Mouse (Mus musculus): Measurements from ENCODE around the gene Barhl2.

The Barhl2 gene

DNA sequence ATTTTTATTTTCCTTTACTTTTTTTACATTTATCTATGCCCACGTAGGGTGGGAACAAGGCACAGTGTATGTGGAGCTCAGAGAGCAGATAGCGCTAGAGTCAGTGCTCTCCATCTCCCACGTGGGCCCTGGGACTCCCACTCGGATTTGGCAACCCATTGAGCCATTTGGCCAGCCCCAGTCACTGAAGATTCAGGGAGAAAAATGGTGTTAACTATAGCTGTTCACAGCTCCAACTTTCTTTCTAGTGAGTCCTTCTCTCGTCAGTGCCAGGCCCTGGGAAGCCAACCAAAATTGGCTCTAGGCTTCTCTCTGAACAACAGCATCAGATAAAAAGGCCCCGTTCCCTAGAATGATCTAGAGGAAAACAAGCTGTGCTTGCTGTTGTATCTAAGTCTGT, 42.2 kb downstream of the Barhl2 start:
- no peak for DNase-seq (ENCODE audit: low read depth, low spot score)

DNA sequence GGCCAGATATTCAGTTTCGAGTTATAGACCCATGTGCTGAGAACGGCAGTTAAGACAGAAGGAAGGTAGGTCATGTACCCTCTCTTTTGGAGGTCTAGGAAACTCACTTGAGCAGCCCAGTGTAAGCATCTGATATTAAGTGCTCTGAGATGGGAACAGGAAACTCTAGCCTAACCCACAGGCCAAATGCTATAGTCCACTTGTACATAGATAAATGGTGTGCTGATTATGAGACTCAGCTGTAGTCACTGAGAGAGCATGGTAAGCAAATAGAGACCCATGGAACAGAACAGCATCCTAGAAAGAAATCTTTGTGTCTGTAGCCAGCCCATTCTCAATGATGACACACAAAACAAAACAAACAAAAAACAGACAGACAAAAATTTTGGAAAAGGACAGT, 55.2 kb downstream of the Barhl2 start:
- DNase-seq (ENCODE audit: low read depth, low spot score) = no peak
